Mouse (Mus musculus): ENCODE measurements around the gene C2cd5. TPM values are rescaled to one million over a fixed set of nuclear protein-coding genes. Genes with fewer than 3 reads are reported as not detected.
"Not testable (repeated sequence)": the region's sequence is repeated elsewhere in the genome, so short reads cannot be mapped to it uniquely, and the experiment has no call there.

C2cd5 gene
- total RNA-seq, 2 experiments from 2014 or later, result 66.6 to 77.6 TPM

- DNase-seq (ENCODE audit: low spot score in 2 of 2), result no peak
Measured at GRCm38 (mm10) chr6:143023691-143024090, 76.2 kb downstream of the C2cd5 start.

- DNase-seq (ENCODE audit: low spot score in 2 of 2), result no peak
Measured at GRCm38 (mm10) chr6:143021756-143022155, 78.2 kb downstream of the C2cd5 start.

- no peak for DNase-seq (ENCODE audit: low spot score in 2 of 2)
Measured at GRCm38 (mm10) chr6:143020647-143021046, 79.3 kb downstream of the C2cd5 start.

- no peak for DNase-seq (ENCODE audit: low spot score in 2 of 2)
Measured at GRCm38 (mm10) chr6:143020146-143020545, 79.8 kb downstream of the C2cd5 start.

GRCm38 (mm10) chr6:143012513-143013215 lies 87.3 kb downstream of the C2cd5 start:
- no peak for DNase-seq (ENCODE audit: low spot score in 2 of 2)

GRCm38 (mm10) chr6:143008865-143009264 lies 91.1 kb downstream of the C2cd5 start:
- no peak for DNase-seq (ENCODE audit: low spot score in 2 of 2)

GRCm38 (mm10) chr6:143005209-143005608 lies 94.7 kb downstream of the C2cd5 start:
- not testable (repeated sequence) for DNase-seq (ENCODE audit: low spot score in 2 of 2)

- DNase-seq (ENCODE audit: low spot score in 2 of 2), result no peak
Measured at GRCm38 (mm10) chr6:143004801-143005200, 95.1 kb downstream of the C2cd5 start.

GRCm38 (mm10) chr6:142998221-142998999 lies 101.5 kb downstream of the C2cd5 start:
- no peak for DNase-seq (ENCODE audit: low spot score in 2 of 2)

GRCm38 (mm10) chr6:142996887-142997286 lies 103.1 kb downstream of the C2cd5 start:
- no peak for DNase-seq (ENCODE audit: low spot score in 2 of 2)

GRCm38 (mm10) chr6:142995567-142995966 lies 104.4 kb downstream of the C2cd5 start:
- no peak for DNase-seq (ENCODE audit: low spot score in 2 of 2)

- DNase-seq (ENCODE audit: low spot score in 2 of 2), result no peak
Measured at GRCm38 (mm10) chr6:142994821-142995220, 105.1 kb downstream of the C2cd5 start.

GRCm38 (mm10) chr6:142993705-142994698 lies 105.9 kb downstream of the C2cd5 start:
- no peak for DNase-seq (ENCODE audit: low spot score in 2 of 2)

- DNase-seq (ENCODE audit: low spot score in 2 of 2), result no peak
Measured at GRCm38 (mm10) chr6:142992971-142993370, 107.0 kb downstream of the C2cd5 start.

GRCm38 (mm10) chr6:142992099-142992498 lies 107.8 kb downstream of the C2cd5 start:
- DNase-seq (ENCODE audit: low spot score in 2 of 2), result no peak

- DNase-seq (ENCODE audit: low spot score in 2 of 2), result no peak
Measured at GRCm38 (mm10) chr6:142991391-142992059, 108.4 kb downstream of the C2cd5 start.

GRCm38 (mm10) chr6:142990516-142990915 lies 109.4 kb downstream of the C2cd5 start:
- DNase-seq (ENCODE audit: low spot score in 2 of 2), result no peak

- no peak for DNase-seq (ENCODE audit: low spot score in 2 of 2)
Measured at GRCm38 (mm10) chr6:142989495-142989894, 110.4 kb downstream of the C2cd5 start.

GRCm38 (mm10) chr6:142988753-142989152 lies 111.2 kb downstream of the C2cd5 start:
- DNase-seq (ENCODE audit: low spot score in 2 of 2), result peak; percentile 75 to 81

- no peak for DNase-seq (ENCODE audit: low spot score in 2 of 2)
Measured at GRCm38 (mm10) chr6:142988231-142988630, 111.7 kb downstream of the C2cd5 start.

- no peak for DNase-seq (ENCODE audit: low spot score in 2 of 2)
Measured at GRCm38 (mm10) chr6:142987616-142988015, 112.3 kb downstream of the C2cd5 start.

Data from layer of hippocampus, postnatal 10 days (tissue).